Mouse (Mus musculus) hindlimb bud, embryonic 11.5 days (tissue): ENCODE data around the gene Tshr.
"Not testable (repeated sequence)": the region's sequence is repeated elsewhere in the genome, so short reads cannot be mapped to it uniquely, and the experiment has no call there.

Source experiments
- DNase-seq: peaks from one replicate; pipeline ENCODE4 v3.0.0-alpha.2; 2012; ENCODE audit warnings: low read depth, low spot score; ENCODE audit errors: extremely low spot score

Gene Tshr

DNA sequence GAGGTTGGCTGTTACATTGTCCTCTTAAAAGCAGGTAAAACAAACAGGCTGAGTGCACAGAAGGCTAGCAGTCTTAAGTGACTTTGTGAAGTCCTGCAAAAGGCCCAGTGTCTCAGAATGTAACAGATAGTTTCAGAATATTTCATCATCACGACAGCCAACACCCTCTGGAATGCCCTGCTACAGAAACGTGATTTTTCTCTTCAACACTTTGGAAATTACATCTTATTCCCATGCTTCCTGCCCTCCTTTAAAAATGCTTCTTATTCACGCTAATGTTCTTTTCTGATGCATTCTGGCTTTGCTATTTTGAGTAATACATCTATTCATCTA, 111.8 kb downstream of the Tshr start:
- no peak for DNase-seq

DNA sequence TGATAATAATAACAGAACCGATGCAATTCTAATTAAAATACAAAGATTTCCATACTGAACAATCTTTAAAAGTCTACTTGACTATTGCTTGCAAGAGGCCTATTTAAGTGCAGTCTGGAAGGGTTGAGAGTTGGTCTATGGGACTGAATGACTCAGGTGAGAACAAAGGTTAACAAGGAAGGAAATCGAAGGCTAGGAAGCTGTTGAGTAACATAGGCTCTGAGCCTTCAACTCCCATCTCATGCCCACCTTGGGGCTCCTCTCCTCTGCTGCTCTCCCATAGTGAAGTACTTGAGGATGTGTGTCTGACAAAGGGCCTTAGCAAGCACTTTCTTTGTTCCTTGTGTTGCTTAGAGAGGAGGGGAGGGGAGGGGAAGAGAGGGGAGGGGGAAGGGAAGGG, 116.1 kb downstream of the Tshr start:
- DNase-seq, result no peak

DNA sequence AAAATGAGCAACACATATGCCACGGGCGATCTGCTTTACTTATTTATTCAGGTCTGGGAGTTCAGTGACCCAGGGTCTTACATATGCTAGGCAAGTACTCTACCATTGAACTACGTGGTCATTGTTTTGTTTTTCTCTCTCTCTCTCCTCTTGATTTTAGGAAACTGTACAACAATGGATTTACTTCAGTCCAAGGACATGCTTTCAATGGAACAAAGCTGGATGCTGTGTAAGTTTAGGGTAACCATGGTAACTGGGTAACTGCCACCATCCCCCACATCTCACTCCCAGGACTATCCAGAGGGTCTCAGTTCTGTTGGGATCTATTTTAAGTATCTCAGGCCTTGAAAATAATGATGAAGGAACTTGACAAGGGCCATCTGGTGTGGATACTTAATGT, 127.4 kb downstream of the Tshr start:
- no peak for DNase-seq

DNA sequence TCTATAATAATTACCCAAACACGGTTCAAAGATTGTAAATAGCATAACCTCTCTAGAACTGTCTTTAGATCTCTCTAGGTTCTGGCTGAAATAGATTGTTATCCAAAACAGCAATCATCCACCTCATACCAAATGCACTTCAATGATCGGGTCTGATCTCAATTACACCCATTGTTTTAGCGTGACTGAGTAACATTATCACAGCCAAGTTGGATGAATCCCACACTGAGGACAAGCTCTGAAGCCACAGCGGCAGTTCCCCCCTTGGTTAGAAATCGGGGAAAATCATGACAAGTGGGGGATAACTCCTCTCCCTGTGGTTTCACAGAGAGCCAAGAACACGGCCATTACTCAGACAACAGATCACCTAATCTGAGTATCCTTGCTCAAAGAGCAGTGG, 129.6 kb downstream of the Tshr start:
- DNase-seq, result no peak

DNA sequence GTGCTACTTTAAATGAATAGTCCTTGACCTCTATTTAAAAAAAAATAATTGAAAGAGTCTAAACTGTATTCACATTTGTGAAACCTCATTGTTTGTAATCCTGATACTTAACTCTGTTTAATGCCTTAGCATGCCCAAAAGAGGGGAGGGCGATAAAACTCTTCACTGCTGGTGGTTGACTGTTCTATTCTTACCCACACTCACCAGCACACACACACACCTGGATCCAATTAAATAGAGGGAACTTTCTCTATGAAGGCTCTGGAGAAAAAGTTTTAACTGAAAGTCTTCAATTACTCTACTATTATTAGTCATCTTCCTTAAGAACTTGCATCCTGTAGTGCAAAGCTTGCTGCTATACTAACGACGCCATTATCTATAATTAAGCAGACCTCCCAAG, 133.4 kb downstream of the Tshr start:
- peak; percentile 28 for DNase-seq

DNA sequence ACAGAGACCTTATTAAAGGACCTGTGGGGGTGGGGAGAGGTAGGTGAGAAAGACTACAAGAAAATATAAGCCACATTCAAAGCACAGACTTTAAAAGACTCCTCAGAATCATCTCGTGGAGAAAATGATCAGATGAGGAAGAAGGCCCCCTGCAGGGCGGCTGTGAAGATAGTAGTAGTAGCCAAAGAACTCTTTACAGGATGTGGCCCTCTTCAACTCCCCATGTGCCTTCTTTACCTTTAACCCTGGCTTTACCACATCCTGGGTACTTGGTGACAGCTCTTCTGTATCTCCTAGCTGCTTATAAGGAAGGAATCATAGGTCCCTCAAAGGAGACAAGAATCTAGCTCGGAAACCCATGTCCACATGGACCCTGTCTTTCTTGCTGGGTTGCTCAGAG, 139.3 kb downstream of the Tshr start:
- DNase-seq, result no peak

DNA sequence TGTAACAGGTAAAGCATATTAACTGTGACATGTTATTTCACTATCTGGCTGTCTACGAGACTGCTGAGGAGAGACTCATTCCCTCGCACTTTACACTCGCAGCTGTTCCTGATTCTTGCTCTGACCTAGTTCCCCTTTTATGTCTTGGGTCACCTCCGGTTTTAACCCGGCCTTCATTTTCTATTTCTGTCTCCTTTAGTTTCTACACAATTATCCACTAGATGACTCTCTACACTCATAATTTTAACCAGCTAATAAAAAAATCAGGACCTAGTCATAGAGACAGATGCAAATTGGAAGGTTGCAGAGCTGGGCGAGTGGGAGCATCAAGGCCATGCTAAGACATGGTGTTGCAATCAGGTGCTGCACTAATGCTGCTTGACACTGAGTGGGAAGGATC, 150.2 kb downstream of the Tshr start:
- DNase-seq, result no peak

DNA sequence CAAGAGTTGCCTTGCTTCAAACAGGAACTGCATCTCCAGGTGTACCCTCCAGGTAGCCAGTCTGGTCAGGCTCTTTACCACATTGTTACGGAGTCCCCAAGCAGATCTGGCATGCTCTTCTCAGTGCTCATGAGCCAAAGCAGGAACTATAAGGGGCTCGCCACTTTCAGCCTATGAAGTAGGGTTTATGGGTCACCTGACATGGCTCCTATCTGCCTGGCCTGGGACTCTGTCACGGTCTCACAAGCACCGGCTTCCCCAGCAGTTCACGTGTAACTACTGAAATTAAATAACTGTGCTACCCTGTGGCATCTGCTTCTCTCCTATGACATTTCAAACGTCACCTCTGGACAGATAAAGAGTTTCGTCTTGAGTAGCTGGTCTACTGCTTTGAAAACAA, 155.8 kb downstream of the Tshr start:
- no peak for DNase-seq

DNA sequence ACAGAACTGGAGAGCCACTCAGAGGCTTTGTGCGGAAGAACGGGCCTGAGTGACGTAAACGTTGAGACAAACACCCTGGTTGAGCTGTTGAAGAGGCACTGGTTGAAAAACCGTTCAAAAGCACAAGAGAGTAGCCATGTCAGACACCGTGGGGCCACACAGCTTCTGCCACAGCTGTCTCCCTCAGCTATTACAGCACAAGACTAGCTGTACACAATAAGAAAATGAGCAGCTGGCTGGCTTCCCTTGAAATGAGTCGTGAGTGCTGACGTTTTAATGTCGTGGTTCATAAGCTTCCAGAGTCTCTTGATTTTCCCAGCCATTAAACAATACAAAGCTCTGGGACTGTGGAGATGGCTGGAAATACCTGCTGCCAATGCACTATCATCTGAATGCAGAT, 165.1 kb downstream of the Tshr start:
- no peak for DNase-seq

DNA sequence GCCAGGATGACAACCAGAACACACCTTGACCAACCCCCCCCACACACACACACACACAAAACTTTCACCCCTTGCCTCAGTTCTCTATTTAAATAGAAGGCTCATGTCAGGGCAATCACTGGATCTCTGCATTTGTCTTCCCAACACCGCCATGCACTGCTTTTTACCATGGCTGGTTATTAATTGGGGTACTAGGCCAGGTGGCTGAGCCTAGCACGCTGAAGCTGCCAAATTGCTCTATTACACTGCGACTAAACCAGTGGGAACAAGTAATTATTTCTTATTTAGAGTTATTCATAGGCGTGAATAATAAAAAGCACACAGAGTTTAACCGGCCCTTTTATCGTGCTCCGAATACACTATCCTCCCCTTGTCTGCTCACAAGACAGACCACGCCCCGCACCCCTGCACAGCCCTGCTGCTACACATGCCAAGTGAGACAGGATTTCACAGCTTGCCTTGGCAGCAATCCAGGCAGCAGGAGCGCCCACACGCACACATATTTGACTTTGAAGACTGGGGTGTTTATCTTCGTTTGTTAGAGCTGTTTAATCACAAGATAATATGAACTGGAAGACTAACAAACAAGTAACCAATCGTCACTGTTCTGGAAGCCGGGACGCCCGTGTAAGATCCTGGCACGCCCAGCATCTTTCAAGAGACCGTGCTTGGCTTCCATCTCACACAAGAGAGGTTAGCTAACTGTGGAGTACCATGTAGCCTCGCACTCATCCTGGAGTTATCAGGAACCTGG, 167.6 kb downstream of the Tshr start:
- DNase-seq, result no peak

DNA sequence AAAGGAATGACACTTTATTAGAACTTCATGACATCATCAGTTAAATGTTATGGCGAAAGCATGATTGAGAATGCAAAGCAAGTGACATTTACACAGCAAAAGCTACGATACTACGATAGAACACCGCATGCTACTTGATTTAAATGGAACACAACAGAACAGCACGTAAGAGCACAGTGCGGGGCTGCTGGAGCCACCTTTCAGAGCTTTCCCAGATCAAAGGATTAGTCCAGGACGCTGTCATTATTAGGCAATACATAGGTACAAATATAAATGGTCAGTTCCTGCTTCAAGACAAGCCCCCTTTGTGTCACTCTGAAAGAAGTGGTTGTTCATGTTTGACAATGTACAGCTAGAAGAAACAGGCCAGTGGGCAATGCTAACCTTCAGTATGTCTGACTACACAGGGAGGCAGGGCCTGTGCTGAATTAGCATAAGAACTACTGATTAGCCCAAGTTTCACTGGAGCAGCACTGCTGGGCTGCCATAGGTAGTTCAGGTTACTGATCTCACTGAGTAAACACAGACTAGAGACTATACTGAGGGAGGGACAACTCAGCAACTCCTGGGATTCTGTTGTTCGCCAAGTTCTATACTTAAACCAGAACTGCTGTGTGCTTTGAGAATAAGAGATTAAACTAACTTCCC, 173.1 kb downstream of the Tshr start:
- DNase-seq, result not testable (repeated sequence)

DNA sequence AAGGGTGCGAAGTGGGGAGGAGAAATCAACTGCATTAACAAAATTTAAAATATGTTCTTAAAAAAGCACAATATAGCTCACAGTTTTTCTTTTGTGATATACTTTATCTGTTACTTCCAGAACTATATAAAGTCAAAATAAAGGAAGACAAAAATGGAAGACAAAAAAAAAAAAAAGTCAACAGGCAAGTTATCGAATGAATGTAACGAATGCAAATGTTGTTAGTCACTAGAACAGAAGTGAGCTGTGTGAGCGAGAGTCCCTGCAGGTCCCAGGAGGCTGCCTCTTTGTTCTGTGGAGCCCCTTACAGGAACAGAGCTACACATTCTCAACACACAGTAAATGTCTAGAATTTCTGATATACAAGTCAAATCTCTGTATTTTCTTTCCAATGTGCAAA, 173.8 kb downstream of the Tshr start:
- DNase-seq, result not testable (repeated sequence)

DNA sequence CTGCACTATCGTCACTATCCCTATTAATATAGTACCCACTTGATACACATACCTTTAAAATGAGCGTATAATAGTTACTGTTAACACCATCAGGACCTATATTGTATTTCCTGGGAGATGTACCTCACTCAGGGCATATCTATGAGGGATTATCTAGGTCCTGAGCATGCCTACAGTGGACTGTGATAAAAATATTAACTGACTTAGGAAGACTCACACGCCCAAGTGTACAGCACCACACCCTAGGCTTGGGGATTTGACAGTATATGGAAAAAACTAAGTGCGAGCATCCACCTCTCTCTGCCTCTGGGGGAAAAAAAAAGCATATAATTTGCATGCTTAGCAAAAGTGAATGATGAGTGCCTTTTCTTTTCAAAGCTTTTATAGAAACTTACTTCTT, 182.8 kb downstream of the Tshr start:
- no peak for DNase-seq

DNA sequence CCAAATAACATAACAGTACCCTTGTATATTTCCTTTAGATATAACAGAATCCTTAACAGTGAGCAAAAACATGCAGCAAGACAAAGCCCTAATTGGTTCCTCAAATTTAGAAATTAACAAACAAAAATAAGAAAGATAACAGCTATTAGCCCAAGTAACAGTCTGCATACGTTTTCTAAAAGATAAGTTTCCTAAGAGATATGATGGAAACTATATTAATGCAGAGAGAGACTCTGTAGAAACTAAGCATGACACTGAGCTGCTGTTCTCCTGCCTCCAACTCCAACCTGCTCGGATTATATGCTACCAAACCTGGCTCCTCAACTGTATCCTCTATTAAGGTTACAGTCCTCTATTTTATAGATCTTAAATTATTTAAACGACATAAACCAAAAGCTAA, 184.9 kb downstream of the Tshr start:
- no peak for DNase-seq

DNA sequence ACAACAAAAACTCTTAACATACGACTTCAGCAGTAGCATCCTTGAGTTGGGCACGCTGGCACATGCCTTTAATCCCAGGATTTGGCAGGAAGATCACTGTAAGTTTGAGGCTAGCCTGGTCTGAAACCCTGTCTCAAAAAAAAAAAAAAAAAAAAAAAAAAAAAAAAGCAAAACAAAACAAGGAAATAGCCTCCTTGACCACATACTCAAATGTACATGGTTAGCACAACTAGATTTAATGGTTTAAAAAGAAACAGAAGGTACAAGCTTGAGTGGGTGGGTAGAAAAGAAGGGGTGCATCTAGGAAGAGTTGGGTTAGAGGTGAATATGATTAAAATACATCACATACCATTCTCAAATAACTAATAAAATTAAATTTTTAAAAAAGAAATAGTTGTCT, 187.3 kb downstream of the Tshr start:
- no peak for DNase-seq

DNA sequence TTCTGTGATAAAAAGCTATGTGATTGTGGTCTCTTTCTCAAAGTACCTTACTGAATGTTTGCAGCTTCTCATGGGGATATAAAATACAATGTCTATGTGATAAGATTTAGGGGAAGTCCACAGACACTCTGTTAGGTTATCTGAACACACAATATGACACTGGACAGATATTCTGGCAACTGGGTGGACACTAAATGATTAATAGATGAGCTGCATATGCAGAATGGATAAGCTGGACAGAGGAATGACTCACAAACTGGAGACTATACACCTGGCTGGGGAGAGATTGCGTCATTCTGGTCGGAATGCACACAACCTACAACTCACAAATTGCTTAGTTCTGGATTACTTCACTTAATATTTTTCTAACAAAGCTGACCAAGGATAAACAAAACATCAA, 195.3 kb downstream of the Tshr start:
- DNase-seq, result no peak

DNA sequence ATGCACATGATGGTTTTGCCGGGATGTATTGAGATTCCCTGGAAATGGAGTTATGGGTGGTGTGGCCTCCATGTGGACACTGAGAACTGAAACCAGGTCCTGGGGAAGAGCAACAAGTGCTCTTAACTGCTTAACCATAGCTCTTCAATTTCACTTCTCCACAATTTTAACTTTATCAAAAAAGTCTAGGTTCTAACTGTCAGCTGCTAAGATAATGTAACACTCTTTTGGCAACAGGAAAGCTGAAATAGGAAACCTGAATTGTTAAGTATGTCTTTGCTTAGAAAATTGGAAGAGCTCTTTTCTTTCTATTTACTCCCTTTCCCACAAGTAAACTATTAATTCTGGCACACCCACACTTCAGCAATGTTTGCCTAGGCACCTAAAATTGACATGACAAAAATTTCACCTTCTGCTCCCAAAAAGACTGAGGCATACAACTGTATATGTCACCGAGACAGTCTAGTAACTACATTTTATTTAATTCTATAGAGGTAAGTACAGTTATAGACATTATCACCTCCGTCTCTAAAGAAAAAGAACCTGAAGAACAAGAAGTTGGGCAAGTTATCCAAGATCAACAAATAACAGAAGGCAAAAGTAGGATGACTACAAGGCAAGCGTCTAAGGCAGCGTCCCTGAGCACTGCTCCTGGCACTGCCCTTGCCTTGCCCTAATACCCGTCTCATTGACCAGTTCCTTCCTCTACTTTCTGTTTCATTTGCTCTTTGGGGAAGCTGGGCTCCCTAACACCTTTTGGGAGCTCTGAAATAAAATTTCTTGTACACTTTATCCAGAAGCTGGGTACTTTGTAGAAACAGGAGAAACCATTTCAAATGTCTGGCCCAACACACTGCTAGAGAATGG, 197.1 kb downstream of the Tshr start:
- no peak for DNase-seq

DNA sequence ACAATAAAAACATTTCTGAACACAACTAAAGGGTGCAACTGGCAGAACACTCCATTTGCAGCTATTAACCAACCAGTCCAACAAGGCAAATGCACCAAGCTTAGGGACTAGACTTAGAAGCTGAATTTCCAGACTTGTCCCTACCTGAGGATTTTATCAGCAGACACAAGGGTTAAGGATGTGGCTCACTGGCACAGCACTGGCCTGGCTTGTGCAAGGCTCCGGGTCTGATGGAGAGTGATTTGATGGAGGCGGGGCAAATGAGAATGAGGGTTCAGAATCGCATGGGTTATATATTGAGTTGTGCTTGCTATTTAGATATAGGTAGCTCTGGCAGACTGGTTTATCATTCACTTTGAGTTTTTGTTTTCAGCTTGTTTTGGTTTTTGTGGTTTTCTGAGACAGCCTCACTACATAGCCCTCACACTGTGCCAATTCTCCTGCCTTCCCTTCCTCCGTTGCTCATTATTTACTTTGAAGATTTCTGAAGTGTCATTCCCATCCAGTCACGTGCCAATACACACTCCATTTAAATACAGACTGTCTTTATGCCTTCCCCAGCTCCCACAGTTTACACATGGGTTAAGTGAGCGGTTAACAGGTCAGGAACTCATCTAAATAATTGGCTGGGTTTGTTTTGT, 198.1 kb downstream of the Tshr start:
- DNase-seq, result no peak

DNA sequence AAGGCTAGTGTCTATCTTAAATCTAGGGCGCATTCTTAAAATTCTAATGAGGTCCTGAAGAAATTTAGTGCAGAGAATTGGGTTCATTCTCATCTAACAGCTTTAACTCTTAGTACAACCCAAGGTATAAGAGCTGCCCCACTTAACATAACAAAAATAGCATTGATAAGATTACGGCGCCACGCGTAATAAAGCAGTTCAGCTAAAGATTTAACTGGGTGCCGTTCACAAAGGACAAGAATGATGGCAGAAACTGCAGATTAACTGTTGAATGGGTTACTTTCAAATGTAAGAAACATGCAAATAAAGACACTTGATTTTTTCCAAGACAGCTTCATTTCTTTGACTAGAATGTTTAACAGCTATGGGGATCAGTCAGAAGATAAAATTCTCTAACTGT, 199.0 kb downstream of the Tshr start:
- DNase-seq, result no peak

DNA sequence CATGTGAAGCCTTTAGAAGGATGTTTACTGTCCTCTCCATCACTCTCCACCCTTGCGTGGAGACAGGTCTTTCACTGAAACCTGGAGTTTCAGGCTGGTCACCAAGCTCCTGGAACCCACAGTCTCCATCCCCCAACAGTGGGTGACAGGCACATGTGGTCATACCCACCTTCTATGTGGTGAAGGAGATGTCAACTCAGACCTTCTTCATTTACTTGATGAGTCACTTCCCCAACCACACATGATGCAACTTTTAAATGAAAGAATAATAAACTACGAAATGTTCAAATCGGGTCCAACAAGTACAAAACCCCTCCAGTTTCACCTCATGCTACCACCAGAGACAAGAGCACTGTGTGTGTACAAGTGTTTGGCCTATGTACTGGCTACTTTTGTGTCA, 200.8 kb downstream of the Tshr start:
- no peak for DNase-seq

DNA sequence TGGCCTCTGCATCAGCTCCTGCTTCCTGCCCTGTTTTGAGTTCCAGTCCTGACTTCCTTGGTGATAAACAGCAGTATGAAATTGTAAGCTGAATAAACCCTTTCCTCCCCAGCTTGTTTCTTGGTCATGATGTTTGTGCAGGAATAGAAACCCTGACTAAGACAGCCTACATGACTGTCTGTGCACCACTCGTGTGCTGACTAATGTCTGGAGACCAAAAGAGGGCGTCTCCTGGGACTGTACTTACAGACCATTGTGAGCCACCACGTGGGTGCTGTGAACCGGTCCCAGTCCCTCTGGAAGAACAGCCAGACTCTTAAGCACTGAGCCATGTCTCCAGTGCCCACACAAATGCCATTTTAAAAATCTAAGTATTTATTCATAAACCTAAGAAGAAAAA, 201.5 kb downstream of the Tshr start:
- DNase-seq, result not testable (repeated sequence)

DNA sequence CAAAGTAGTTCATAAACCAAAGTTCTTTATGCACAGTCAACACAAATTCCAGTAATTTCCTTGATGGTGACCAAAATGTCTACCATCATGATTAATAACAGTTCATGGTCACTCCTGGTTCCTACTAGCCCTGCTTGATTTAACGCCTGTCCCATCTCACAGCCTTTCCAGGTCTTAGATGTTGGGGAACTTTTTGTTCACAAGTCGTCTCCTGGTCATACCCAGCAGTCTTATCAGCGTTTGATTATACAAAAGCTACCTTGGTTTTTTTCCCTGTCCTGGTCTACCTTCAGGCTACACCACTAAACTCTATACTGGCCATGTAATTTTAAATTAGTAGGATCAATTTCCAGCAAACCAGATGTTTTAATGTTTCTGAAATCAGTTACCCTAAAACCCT, 202.7 kb downstream of the Tshr start:
- DNase-seq, result no peak
